Mouse (Mus musculus) small intestine, adult 2 months (tissue): Measurements from ENCODE around the gene Gm45837.

ENCODE experiments used
- CTCF ChIP-seq: fragments of 200-500 bp; IDR thresholded peaks from 2 replicates; pipeline ENCODE4 v1.5.1; 2012; ENCODE audit warnings: low read depth, mild to moderate bottlenecking, control low read depth, inconsistent platforms, low read length, moderate library complexity, mixed read lengths; ENCODE audit not compliant: insufficient replicate concordance, insufficient read length; ENCODE audit errors: extremely low read depth
- POLR2A ChIP-seq: fragments of 200-500 bp; IDR thresholded peaks from 2 replicates; pipeline ENCODE4 v1.6.1; 2012; ENCODE audit warnings: low read depth, mild to moderate bottlenecking, control low read depth, inconsistent platforms, low read length, moderate library complexity

GRCm38 (mm10) chr7:101416391-101416790 is 5.7 kb downstream of the Gm45837 start:
- TF ChIP-seq CTCF = no peak
- no peak for TF ChIP-seq POLR2A
